8 mouse cellular contexts compared by ENCODE assay signal in genomic region chr14:56777360-56778136, GRCm38 (mm10). TPM values are rescaled to one million over a fixed set of nuclear protein-coding genes. Genes with fewer than 3 reads are reported as not detected.
A peak's percentile ranks its signal among the peaks of the same experiment; 100 is the strongest.
DNase-seq lines count a peak whose midpoint lies in the region; ATAC-seq and TF ChIP-seq lines count a peak whose summit lies in the region.

No protein-coding gene starts in this region.

- intact Hi-C loops in heart, postnatal 25 days (cut with DNase I): loop anchor here (2.0 to 5.0 kb wide), 2 partner anchors 35 to 110 kb away; partner anchors contain the start of gene Mphosph8

- ATAC-seq in forebrain, embryonic 15.5 days (replicated peaks): peak; percentile 35
- ATAC-seq in neutrophil, adult 5-6 weeks (ENCODE audit: extremely low read depth, insufficient number of reproducible peaks, low FRiP score, poor library complexity, severe bottlenecking): peak; percentile 18

- 0 out of 2 replicates have a peak, but pooled peaks have one; percentile 1 for TF ChIP-seq CTCF in layer of hippocampus, adult 2 months (conservative IDR thresholded peaks at IDR 0.05)
- no peak for TF ChIP-seq CTCF in lung, adult 2 months (IDR thresholded peaks at IDR 0.05; ENCODE audit: insufficient read depth, low read length)

- peak overlapping the region; percentile 78 to 92 for H3K4me3 ChIP-seq in ES-E14 (ENCODE audit: insufficient read depth in 1 of 2, low read depth in 1 of 2, low read length in 2 of 2, poor library complexity in 1 of 2, severe bottlenecking in 1 of 2)
- peak overlapping the region; percentile 79 for H3K4me3 ChIP-seq in forebrain, embryonic 15.5 days
- H3K4me3 ChIP-seq in layer of hippocampus, adult 2 months: peak overlapping the region; percentile 93
- peak overlapping the region; percentile 89 for H3K4me3 ChIP-seq in lung, adult 2 months (replicated peaks; ENCODE audit: extremely low read depth, low read depth, low read length)

- in situ Hi-C loops in ES-E14 (cut with MboI; ENCODE audit: low sequenced_read_pairs in 2 of 2, unreplicated experiment in 2 of 2): loop anchor here in 1 of 2 experiments (25.0 kb wide), 1 partner anchor 415 kb away; the partner anchor contains the start of gene Atp12a

- TF ChIP-seq POLR2A in lung, adult 2 months (IDR thresholded peaks at IDR 0.05; ENCODE audit: borderline replicate concordance, extremely low read depth, low read depth, low read length): 0 out of 2 replicates have a peak, but pooled peaks have one; percentile 25

- peak overlapping the region; percentile 82 for H3K27ac ChIP-seq in ES-E14 (ENCODE audit: insufficient read depth, low read depth, low read length, poor library complexity, severe bottlenecking)
- H3K27ac ChIP-seq in forebrain, embryonic 15.5 days (replicated peaks): peak overlapping the region; percentile 96
- H3K27ac ChIP-seq in layer of hippocampus, adult 2 months: peak overlapping the region; percentile 95

- H3K27me3 ChIP-seq in forebrain, embryonic 15.5 days: no peaks in the 10 kb centered on the region

- peak overlapping the region; percentile 85 for H3K9ac ChIP-seq in ES-E14 (ENCODE audit: insufficient read depth, low read depth, low read length, poor library complexity, severe bottlenecking)
- H3K9ac ChIP-seq in forebrain, embryonic 15.5 days (replicated peaks): peak overlapping the region; percentile 82

- H3K36me3 ChIP-seq in ES-E14 (ENCODE audit: control insufficient read depth, insufficient read depth, low read length, poor library complexity, severe bottlenecking): 0 out of 2 replicates have a peak, but pooled peaks cover 2% of the 10 kb centered on the region
- no peaks in the 10 kb centered on the region; the same call in 1 of the 2 replicates for H3K36me3 ChIP-seq in forebrain, embryonic 15.5 days

- H3K4me2 ChIP-seq in forebrain, embryonic 15.5 days (replicated peaks): peak overlapping the region; percentile 77

- WGBS in forebrain, embryonic 15.5 days: under 1% methylated on average over 71 of the region's 71 CpGs
- WGBS in lung, adult 2 months: under 1% methylated on average over 71 of the region's 71 CpGs

- peaks cover 2% of the 10 kb centered on the region in 2 experiments; a peak in 2 of 4 replicates for H3K4me1 ChIP-seq in ES-E14 (ENCODE audit: control insufficient read depth in 2 of 2, insufficient read depth in 2 of 2, low read length in 2 of 2, poor library complexity in 1 of 2)
- peaks cover 29% of the 10 kb centered on the region for H3K4me1 ChIP-seq in forebrain, embryonic 15.5 days
- peaks cover 5% of the 10 kb centered on the region for H3K4me1 ChIP-seq in lung, adult 2 months (ENCODE audit: control insufficient read depth, insufficient read depth, low read length)

- no peaks in the 10 kb centered on the region for H3K9me3 ChIP-seq in ES-E14 (ENCODE audit: control insufficient read depth, insufficient read depth, low read depth, low read length)
- H3K9me3 ChIP-seq in forebrain, embryonic 15.5 days: no peaks in the 10 kb centered on the region

- DNase-seq in ES-E14 (ENCODE audit: low read depth, low spot score): no peak
- peak; percentile 74 for DNase-seq in cerebellum, adult 11-12 months
- peak; percentile 50 for DNase-seq in heart, postnatal 25 days (ENCODE audit: low spot score)
- DNase-seq in layer of hippocampus, adult 2 months (ENCODE audit: low spot score in 2 of 2): peak; percentile 23 to 54
- peak; percentile 76 for DNase-seq in lung, adult 2 months
- peak; percentile 79 for DNase-seq in testis, postnatal 14 days (ENCODE audit: low spot score)

TF ChIP-seq in ES-E14, 5 proteins besides CTCF, POLR2A, EP300 and RAD21:
- TF ChIP-seq MAFK (IDR thresholded peaks at IDR 0.05; ENCODE audit: insufficient read depth, low read depth, low read length) (no peak), HCFC1 (IDR thresholded peaks at IDR 0.05; ENCODE audit: borderline replicate concordance, insufficient read depth, low read length) (0 out of 2 replicates have a peak, but pooled peaks have one; percentile 39), ZNF384 (IDR thresholded peaks at IDR 0.05; ENCODE audit: low read depth, low read length) (no peak), ZC3H11A (IDR thresholded peaks at IDR 0.05; ENCODE audit: borderline replicate concordance, low read depth, low read length) (no peak)
TF ChIP-seq in ES-E14: peak in this region for 1.

RNA-seq across cellular contexts. Expression of gene Pspc1, which starts 0.6 kb away (rescaled TPM):
- total RNA-seq in ES-E14 (2012; rRNA removed): 36.3 and 49.3 TPM in 2 replicates
- 37.5 and 44.7 TPM in 2 replicates for polyA plus RNA-seq in forebrain, embryonic 15.5 days (2015; fragmentation: Nextera tagmentation; extraction: Ambion mirVana)
- 10 to 100 TPM; 13.1 to 14.6 TPM for total RNA-seq in heart, postnatal 25 days (2021)
- total RNA-seq in layer of hippocampus, adult 2 months (2021): 10 to 100 TPM; 59.5 to 70.8 TPM
- 5.6 and 6.0 TPM in 2 replicates for polyA plus RNA-seq in lung, adult 2 months (2012; rRNA removed)
- 123 and 131 TPM in 2 replicates for total RNA-seq in neutrophil, adult 5-6 weeks (2017)

RNA-seq across cellular contexts. Expression of gene Zmym5, which starts 34.0 kb away (rescaled TPM):
- total RNA-seq in ES-E14 (2012; rRNA removed): 8.3 and 10.5 TPM in 2 replicates
- polyA plus RNA-seq in forebrain, embryonic 15.5 days (2015; fragmentation: Nextera tagmentation; extraction: Ambion mirVana): 32.0 and 33.5 TPM in 2 replicates
- total RNA-seq in heart, postnatal 25 days (2021): 10 to 100 TPM; 20.5 to 22.4 TPM
- 10 to 100 TPM; 28.0 to 32.2 TPM for total RNA-seq in layer of hippocampus, adult 2 months (2021)
- polyA plus RNA-seq in lung, adult 2 months (2012; rRNA removed): 4.2 and 6.8 TPM in 2 replicates
- 63.9 and 68.0 TPM in 2 replicates for total RNA-seq in neutrophil, adult 5-6 weeks (2017)
